Mouse (Mus musculus): Measurements from ENCODE around the gene Zfp697. TPM values are rescaled to one million over a fixed set of nuclear protein-coding genes. Genes with fewer than 3 reads are reported as not detected.
A peak's percentile ranks its signal among the peaks of the same experiment; 100 is the strongest.
"Not testable (repeated sequence)": the region's sequence is repeated elsewhere in the genome, so short reads cannot be mapped to it uniquely, and the experiment has no call there.

The Zfp697 gene
- polyA plus RNA-seq, 1 experiment from 2014 or later, result 8.2 TPM

- WGBS, result 67% methylated on average over 2 of the region's 2 CpGs
- H3K4me3 ChIP-seq; H3K9ac ChIP-seq; H3K9me3 ChIP-seq; H3K27me3 ChIP-seq; H3K4me2 ChIP-seq; H3K36me3 ChIP-seq; ATAC-seq (ENCODE audit: insufficient number of reproducible peaks, insufficient read depth, low FRiP score, low TSS enrichment, low read depth); H3K4me1 ChIP-seq; H3K27ac ChIP-seq: not testable (repeated sequence)
Measured at GRCm38 (mm10) chr3:98614406-98614927, 232.2 kb downstream of the Zfp697 start.

GRCm38 (mm10) chr3:98616244-98616643 lies 234.0 kb downstream of the Zfp697 start:
- H3K4me1 ChIP-seq, H3K9ac ChIP-seq, H3K27ac ChIP-seq, H3K4me3 ChIP-seq, H3K4me2 ChIP-seq, H3K36me3 ChIP-seq, H3K27me3 ChIP-seq, H3K9me3 ChIP-seq: not testable (repeated sequence)
- 0 out of 2 replicates have a peak, but pooled peaks have one; percentile 15 for ATAC-seq (ENCODE audit: insufficient number of reproducible peaks, insufficient read depth, low FRiP score, low TSS enrichment, low read depth)
- WGBS, result 25% methylated on average over 2 of the region's 2 CpGs

- 59% methylated on average over 1 of the region's 1 CpGs for WGBS
Measured at GRCm38 (mm10) chr3:98616786-98617185, 234.5 kb downstream of the Zfp697 start.

GRCm38 (mm10) chr3:98629633-98630032 lies 247.4 kb downstream of the Zfp697 start:
- no peak overlapping the region for H3K4me2 ChIP-seq
- H3K9me3 ChIP-seq, result no peaks in the 10 kb centered on the region
- no peaks in the 10 kb centered on the region for H3K27me3 ChIP-seq
- H3K4me1 ChIP-seq, result no peaks in the 10 kb centered on the region
- no peak overlapping the region for H3K9ac ChIP-seq
- no peak overlapping the region for H3K27ac ChIP-seq
- H3K4me3 ChIP-seq, result no peak overlapping the region
- WGBS, result 75% methylated on average over 3 of the region's 3 CpGs
- H3K36me3 ChIP-seq, result no peaks in the 10 kb centered on the region
- no peak for ATAC-seq (ENCODE audit: insufficient number of reproducible peaks, insufficient read depth, low FRiP score, low TSS enrichment, low read depth)

More at GRCm38 (mm10) chr3:98616786-98617185, 234.5 kb downstream of the Zfp697 start:
- H3K9me3 ChIP-seq; H3K36me3 ChIP-seq; H3K4me2 ChIP-seq; H3K9ac ChIP-seq; H3K4me1 ChIP-seq; H3K27ac ChIP-seq; H3K27me3 ChIP-seq; H3K4me3 ChIP-seq; ATAC-seq (ENCODE audit: insufficient number of reproducible peaks, insufficient read depth, low FRiP score, low TSS enrichment, low read depth): not testable (repeated sequence)

GRCm38 (mm10) chr3:98630152-98630551 lies 247.9 kb downstream of the Zfp697 start, which contains the start of gene Hsd3b5:
Gene Hsd3b5 (minus strand): TSS chr3:98630252.
- Histone ChIP-seq H3K27ac (no peak within 1 kb of the TSS), H3K9ac (no peak within 1 kb of the TSS), H3K4me1 (no peaks in the 10 kb centered on the region), H3K36me3 (no peaks in the 10 kb centered on the region), H3K4me3 (no peak within 1 kb of the TSS), H3K27me3 (no peaks in the 10 kb centered on the region), H3K4me2 (no peak within 1 kb of the TSS), H3K9me3 (no peaks in the 10 kb centered on the region)
- ATAC-seq (ENCODE audit: insufficient number of reproducible peaks, insufficient read depth, low FRiP score, low TSS enrichment, low read depth), result no peak

GRCm38 (mm10) chr3:98635145-98635544 lies 252.9 kb downstream of the Zfp697 start:
- Histone ChIP-seq H3K36me3 (no peaks in the 10 kb centered on the region), H3K9ac (no peak overlapping the region), H3K9me3 (no peaks in the 10 kb centered on the region), H3K27me3 (no peaks in the 10 kb centered on the region), H3K4me2 (no peak overlapping the region), H3K4me3 (no peak overlapping the region), H3K4me1 (no peaks in the 10 kb centered on the region), H3K27ac (no peak overlapping the region)
- no peak for ATAC-seq (ENCODE audit: insufficient number of reproducible peaks, insufficient read depth, low FRiP score, low TSS enrichment, low read depth)
- WGBS, result 90% methylated on average over 1 of the region's 1 CpGs

GRCm38 (mm10) chr3:98680786-98681185 lies 298.5 kb downstream of the Zfp697 start:
- Histone ChIP-seq H3K4me3 (no peak overlapping the region), H3K9me3 (no peaks in the 10 kb centered on the region), H3K27ac (no peak overlapping the region), H3K27me3 (no peaks in the 10 kb centered on the region), H3K4me2 (no peak overlapping the region), H3K36me3 (no peaks in the 10 kb centered on the region), H3K9ac (no peak overlapping the region), H3K4me1 (no peaks in the 10 kb centered on the region)
- no peak for ATAC-seq (ENCODE audit: insufficient number of reproducible peaks, insufficient read depth, low FRiP score, low TSS enrichment, low read depth)

GRCm38 (mm10) chr3:98682401-98682800 lies 300.1 kb downstream of the Zfp697 start:
- H3K27me3 ChIP-seq, result no peaks in the 10 kb centered on the region
- no peak overlapping the region for H3K4me2 ChIP-seq
- no peaks in the 10 kb centered on the region for H3K36me3 ChIP-seq
- ATAC-seq (ENCODE audit: insufficient number of reproducible peaks, insufficient read depth, low FRiP score, low TSS enrichment, low read depth), result no peak
- H3K9me3 ChIP-seq, result no peaks in the 10 kb centered on the region
- H3K9ac ChIP-seq, result no peak overlapping the region
- no peaks in the 10 kb centered on the region for H3K4me1 ChIP-seq
- WGBS, result 66% methylated on average over 1 of the region's 1 CpGs
- no peak overlapping the region for H3K4me3 ChIP-seq
- H3K27ac ChIP-seq, result no peak overlapping the region

- no peak for ATAC-seq (ENCODE audit: insufficient number of reproducible peaks, insufficient read depth, low FRiP score, low TSS enrichment, low read depth)
- H3K4me3 ChIP-seq, result no peak overlapping the region
- H3K27ac ChIP-seq, result no peak overlapping the region
- no peaks in the 10 kb centered on the region for H3K9me3 ChIP-seq
- H3K4me1 ChIP-seq, result no peaks in the 10 kb centered on the region
- H3K9ac ChIP-seq, result no peak overlapping the region
- H3K27me3 ChIP-seq, result no peaks in the 10 kb centered on the region
- no peaks in the 10 kb centered on the region for H3K36me3 ChIP-seq
- H3K4me2 ChIP-seq, result no peak overlapping the region
Measured at GRCm38 (mm10) chr3:98720740-98721139, 338.5 kb downstream of the Zfp697 start.

GRCm38 (mm10) chr3:98724376-98724775 lies 342.1 kb downstream of the Zfp697 start, which contains the start of gene Hsd3b2:
Gene Hsd3b2 (minus strand): TSS chr3:98724543.
- H3K4me1 ChIP-seq, result no peaks in the 10 kb centered on the region
- no peak within 1 kb of the TSS for H3K4me2 ChIP-seq
- no peak within 1 kb of the TSS for H3K9ac ChIP-seq
- no peak within 1 kb of the TSS for H3K27ac ChIP-seq
- H3K4me3 ChIP-seq, result no peak within 1 kb of the TSS
- no peaks in the 10 kb centered on the region for H3K36me3 ChIP-seq
- WGBS, result 78% methylated on average over 1 of the region's 1 CpGs
- H3K27me3 ChIP-seq, result no peaks in the 10 kb centered on the region
- no peaks in the 10 kb centered on the region for H3K9me3 ChIP-seq
- ATAC-seq (ENCODE audit: insufficient number of reproducible peaks, insufficient read depth, low FRiP score, low TSS enrichment, low read depth), result no peak

GRCm38 (mm10) chr3:98726281-98726680 lies 344.0 kb downstream of the Zfp697 start:
- no peak overlapping the region for H3K4me3 ChIP-seq
- ATAC-seq (ENCODE audit: insufficient number of reproducible peaks, insufficient read depth, low FRiP score, low TSS enrichment, low read depth), result no peak
- no peaks in the 10 kb centered on the region for H3K36me3 ChIP-seq
- no peak overlapping the region for H3K9ac ChIP-seq
- H3K4me1 ChIP-seq, result no peaks in the 10 kb centered on the region
- H3K27me3 ChIP-seq, result no peaks in the 10 kb centered on the region
- 67% methylated on average over 2 of the region's 2 CpGs for whole genome bisulfite sequencing
- H3K4me2 ChIP-seq, result no peak overlapping the region
- H3K9me3 ChIP-seq, result no peaks in the 10 kb centered on the region
- H3K27ac ChIP-seq, result no peak overlapping the region

GRCm38 (mm10) chr3:98733724-98734123 lies 351.5 kb downstream of the Zfp697 start:
- Histone ChIP-seq H3K27me3 (no peaks in the 10 kb centered on the region), H3K4me3 (no peak overlapping the region), H3K4me1 (no peaks in the 10 kb centered on the region), H3K36me3 (no peaks in the 10 kb centered on the region), H3K9me3 (no peaks in the 10 kb centered on the region), H3K4me2 (no peak overlapping the region), H3K9ac (no peak overlapping the region), H3K27ac (no peak overlapping the region)
- WGBS, result 80% methylated on average over 2 of the region's 2 CpGs
- ATAC-seq (ENCODE audit: insufficient number of reproducible peaks, insufficient read depth, low FRiP score, low TSS enrichment, low read depth), result no peak

GRCm38 (mm10) chr3:98734340-98734739 lies 352.1 kb downstream of the Zfp697 start:
- H3K9me3 ChIP-seq, result no peaks in the 10 kb centered on the region
- no peak for ATAC-seq (ENCODE audit: insufficient number of reproducible peaks, insufficient read depth, low FRiP score, low TSS enrichment, low read depth)
- H3K27me3 ChIP-seq, result no peaks in the 10 kb centered on the region
- H3K4me2 ChIP-seq, result no peak overlapping the region
- no peak overlapping the region for H3K4me3 ChIP-seq
- no peak overlapping the region for H3K9ac ChIP-seq
- H3K4me1 ChIP-seq, result no peaks in the 10 kb centered on the region
- H3K36me3 ChIP-seq, result no peaks in the 10 kb centered on the region
- no peak overlapping the region for H3K27ac ChIP-seq
- 52% methylated on average over 4 of the region's 4 CpGs for WGBS

Data from embryonic facial prominence, embryonic 13.5 days (tissue).